Mouse (Mus musculus) kidney, postnatal 36 days (tissue): Measurements from ENCODE around the gene Adamtsl5.

Source experiments
- DNase-seq, 2 experiments: peaks; one replicate each; pipeline ENCODE4 v3.0.0; 2021 to 2022; ENCODE audit warnings: mixed read lengths in 2 of 2

The Adamtsl5 gene

DNA sequence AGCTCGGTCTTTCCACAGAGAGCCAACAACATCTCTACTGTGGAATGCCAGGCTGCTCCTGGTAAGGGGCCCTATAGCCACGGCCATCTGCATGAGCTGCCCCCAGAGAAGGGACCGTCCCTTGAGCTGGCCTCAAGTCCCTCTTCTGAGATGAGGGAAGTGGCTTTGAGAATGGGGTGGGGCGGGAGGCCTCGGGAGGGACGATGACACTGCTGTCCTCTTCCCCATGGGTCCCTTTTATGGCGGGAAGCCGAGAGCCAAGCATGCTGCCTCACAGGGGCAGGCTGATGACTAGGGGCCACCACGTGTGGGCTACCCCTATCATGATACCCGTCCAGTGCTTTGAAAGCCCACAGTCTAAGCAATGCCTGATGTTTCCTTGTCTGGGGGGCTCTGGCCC is 31.2 kb downstream of the Adamtsl5 start:
- no peak for DNase-seq

DNA sequence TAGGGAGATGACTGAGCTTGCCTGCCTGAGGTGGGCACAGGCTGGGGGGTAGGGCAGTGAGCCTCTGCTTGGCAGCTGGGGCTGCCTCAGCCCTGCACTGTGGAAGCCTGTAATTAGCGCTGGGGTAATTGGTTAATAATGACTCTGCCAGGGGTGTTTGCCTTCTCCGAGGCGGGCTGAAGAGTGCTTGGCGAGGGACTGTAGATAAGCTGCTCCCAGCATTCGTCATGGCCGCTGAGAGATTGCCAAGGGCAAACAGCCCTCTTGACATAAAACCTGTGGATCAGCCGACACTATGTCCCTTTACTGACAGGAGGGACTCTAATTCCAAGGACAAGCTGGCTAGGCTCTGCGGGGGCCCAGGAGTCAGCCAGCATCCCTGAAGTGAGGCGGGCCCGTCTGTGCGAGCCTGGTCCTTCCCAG is 31.8 kb downstream of the Adamtsl5 start:
- DNase-seq, result no peak

DNA sequence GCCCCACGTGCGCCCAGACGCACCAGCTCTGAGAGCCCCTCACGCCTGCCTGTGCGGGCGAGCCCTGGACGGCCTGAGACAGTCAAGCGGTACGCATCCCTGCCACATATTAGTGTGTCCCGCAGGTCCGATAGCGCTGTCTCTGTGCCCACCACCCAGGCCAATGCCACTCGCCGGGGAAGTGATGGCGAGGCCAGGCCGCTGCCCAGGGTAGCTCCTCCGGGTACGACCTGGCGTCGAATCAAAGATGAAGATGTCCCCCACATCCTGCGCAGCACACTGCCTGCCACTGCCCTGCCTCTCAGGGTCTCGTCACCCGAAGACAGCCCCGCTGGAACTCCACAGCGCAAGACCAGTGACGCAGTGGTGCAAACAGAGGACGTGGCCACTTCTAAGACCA is 32.9 kb downstream of the Adamtsl5 start:
- no peak for DNase-seq

DNA sequence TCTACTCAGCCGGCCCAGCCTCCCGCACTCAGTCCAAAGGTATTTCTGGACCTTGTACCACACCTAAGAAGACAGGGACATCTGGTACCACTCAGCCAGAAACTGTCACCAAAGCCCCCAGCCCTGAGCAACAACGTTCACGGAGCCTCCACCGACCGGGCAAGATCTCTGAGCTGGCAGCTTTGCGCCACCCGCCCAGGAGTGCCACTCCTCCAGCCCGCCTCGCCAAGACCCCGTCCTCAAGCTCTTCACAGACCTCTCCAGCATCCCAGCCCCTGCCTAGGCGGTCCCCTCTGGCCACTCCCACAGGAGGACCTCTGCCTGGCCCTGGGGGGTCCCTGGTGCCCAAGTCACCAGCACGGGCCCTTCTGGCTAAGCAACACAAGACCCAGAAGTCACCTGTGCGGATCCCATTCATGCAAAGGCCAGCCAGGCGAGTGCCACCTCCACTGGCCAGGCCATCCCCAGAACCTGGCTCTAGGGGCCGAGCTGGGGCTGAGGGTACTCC is 33.7 kb downstream of the Adamtsl5 start:
- no peak for DNase-seq

DNA sequence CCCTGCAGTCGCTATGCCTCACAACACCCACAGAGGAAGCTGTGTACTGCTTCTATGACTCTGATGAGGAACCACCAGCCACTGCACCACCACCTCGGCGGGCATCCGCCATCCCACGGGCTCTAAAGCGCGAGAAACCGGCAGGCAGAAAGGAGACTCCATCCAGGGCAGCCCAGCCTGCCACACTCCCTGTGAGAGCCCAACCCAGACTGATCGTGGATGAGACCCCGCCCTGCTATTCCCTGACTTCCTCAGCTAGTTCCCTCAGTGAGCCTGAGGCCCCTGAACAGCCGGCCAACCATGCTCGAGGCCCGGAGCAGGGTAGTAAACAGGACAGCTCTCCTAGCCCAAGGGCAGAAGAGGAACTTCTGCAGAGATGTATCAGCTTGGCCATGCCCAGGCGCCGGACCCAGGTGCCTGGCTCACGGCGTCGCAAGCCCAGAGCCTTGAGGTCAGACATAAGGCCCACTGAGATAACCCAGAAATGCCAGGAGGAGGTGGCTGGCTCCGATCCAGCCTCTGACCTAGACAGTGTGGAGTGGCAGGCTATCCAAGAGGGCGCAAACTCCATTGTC is 34.5 kb downstream of the Adamtsl5 start:
- DNase-seq, result no peak

DNA sequence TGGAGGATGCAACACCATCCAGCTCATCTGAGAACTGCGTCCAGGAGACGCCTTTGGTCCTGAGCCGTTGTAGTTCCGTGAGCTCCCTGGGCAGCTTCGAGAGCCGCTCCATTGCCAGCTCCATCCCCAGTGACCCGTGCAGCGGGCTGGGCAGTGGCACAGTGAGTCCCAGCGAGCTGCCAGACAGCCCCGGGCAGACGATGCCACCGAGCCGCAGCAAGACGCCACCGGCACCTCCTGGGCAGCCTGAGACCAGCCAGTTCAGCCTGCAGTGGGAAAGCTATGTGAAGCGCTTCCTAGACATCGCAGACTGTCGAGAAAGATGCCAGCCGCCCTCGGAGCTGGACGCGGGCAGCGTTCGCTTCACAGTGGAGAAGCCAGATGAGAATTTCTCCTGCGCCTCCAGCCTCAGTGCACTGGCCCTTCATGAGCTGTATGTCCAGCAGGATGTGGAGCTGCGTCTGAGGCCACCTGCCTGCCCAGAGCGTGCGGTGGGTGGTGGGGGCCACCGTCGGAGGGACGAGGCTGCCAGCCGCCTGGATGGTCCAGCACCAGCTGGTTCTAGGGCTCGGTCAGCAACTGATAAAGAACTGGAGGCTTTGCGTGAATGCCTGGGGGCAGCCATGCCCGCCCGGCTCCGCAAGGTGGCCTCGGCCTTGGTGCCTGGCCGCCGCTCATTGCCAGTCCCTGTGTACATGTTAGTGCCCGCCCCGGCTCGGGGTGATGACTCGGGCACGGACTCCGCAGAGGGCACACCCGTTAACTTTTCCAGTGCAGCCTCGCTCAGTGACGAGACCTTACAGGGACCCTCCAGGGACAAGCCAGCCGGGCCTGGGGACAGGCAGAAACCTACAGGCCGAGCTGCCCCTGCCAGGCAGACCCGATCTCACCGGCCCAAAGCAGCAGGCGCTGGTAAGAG is 35.4 kb downstream of the Adamtsl5 start:
- peak in 1 of 2 experiments; percentile 49 for DNase-seq

DNA sequence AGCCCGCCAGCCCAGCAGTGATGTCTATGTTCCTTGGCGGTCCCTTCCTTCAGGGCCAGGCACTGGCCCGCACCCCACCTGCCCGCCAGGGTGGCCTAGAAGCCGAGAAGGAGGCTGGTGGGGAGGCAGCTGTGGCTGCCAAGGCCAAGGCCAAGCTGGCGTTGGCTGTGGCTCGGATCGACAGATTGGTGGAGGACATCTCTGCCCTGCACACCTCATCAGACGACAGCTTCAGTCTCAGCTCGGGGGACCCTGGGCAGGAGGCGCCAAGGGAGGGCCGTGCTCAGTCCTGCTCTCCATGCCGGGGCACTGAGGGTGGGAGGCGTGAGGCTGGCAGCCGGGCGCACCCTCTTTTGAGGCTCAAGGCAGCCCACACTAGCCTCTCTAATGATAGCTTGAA is 36.7 kb downstream of the Adamtsl5 start:
- DNase-seq, result no peak

DNA sequence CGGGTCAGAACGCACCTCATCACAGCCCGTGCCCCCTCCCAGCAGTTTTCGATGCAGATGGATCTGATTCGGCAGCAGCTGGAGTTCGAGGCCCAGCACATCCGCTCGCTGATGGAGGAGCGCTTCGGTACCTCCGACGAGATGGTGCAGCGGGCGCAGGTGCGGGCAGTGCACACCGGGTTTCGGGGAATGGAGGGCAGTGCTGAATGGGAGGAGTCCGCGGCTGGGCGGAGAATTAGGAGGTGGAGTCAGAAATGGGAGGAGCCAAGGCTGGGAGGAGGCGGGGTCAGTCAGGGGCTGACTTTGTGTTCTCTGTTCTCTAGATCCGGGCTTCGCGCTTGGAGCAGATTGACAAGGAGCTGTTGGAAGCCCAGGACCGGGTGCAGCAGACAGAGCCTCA is 43.4 kb downstream of the Adamtsl5 start:
- DNase-seq, result peak in 1 of 2 experiments; percentile 71

DNA sequence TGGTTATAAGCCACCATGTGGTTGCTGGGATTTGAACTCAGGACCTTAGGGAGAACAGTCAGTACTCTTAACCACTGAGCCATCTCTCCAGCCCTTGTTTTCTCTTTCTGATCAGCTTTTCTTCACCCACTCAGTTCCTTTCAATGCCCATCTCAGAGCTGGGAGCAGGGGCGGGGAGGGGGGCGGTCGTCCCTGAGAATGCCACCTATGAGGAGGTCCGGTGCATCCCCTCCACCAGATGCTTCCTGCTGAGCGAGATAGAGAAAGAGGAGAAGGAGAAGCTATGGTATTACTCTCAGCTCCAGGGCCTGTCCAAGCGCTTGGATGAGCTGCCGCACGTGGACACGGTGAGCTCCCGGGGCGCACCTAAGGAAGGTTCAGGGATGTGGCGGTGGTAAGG is 43.8 kb downstream of the Adamtsl5 start:
- DNase-seq, result no peak

DNA sequence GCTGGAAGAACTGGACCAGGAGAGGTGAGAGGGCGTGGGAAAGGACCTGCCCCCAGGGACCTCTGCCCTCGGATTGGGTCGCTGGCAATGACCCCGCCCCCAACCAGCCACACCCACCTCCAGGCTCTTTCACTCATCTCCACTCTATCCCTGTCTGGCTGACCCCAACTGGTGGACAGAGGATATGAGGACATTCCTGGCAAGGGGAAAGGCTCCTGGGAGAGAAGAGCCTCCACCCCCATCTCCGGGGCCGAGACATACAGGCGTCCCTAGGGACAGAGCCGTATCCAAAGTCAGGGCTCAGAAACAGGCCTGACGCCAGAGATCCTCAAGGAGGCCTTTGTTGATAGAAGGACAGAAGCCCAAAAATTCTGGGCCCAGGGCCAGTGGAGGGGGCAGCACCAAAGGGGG is 45.7 kb downstream of the Adamtsl5 start:
- peak; percentile 68 to 81 for DNase-seq

DNA sequence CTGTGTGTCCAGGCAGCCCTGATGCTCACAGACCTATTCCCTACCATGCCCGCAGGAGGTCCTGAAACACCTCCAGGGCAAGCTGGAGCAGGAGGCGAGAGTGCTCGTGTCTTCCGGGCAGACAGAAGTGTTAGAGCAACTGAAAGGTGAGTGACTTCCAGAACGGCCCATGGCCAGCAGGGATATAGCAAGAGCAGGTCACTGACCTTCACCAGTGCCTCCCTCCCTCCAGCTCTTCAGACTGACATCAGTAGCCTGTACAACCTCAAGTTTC is 46.2 kb downstream of the Adamtsl5 start:
- no peak for DNase-seq

DNA sequence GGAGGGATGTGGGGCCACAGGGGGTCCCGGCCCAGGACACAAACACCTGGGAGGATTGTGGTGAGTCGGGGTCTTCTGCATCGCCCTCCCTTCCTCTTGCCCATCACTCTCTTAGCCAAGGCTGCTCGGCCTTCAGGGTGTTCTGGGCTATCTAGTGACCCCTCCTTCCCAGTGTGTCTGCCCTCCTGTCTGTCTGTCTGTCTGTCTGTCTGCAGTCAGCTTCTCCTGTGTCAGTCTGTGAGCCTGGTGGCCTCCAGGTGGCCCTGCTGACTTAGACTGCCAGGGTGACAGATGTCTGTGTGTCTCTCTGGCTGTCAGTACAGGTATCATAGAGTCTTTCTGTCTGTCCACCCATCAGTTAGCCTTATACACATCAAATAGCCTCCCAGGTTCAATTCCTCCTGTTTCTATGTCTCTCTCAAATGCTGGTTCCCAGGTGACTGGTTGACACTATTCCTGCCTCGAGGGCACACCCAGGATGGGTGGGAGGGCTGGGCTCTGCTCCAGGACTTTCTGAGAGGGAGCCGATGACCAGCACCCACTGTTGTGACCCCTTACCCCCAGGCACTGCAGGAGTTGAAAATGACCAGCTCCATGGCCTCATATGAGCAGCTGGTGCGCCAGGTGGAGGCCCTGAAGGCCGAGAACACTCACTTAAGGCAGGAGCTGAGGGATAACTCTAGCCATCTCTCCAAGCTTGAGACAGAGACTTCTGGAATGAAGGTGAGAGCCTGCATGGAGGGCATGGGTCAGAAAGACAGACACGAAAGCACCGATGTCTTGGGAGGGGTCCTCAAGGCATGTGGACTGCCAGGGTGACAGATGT is 46.7 kb downstream of the Adamtsl5 start:
- no peak for DNase-seq

DNA sequence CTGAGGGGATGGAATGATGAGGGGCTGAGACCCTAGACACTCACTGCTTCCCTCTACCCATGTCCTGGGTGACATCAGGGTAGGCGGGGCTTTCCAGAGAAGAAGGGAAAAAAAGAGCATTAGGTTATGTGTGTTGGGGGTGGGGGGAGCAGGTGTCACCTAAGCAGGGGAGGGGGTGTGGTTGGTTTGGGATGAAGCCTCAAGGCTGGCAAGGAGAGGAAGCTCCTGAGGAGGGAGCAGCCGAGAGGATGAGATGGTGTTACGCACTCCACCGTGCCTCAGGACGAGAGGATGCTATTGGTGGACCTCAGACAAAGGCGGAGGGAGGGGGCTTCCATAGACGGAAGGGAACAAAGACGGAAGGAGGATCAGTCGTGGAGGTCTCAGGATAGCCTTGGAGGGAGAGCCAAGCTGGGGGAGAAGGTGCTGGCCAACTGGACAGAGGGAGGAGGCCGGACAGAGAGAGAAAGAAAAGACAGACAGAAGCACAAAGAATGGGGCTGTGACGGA is 47.5 kb downstream of the Adamtsl5 start:
- DNase-seq, result no peak

DNA sequence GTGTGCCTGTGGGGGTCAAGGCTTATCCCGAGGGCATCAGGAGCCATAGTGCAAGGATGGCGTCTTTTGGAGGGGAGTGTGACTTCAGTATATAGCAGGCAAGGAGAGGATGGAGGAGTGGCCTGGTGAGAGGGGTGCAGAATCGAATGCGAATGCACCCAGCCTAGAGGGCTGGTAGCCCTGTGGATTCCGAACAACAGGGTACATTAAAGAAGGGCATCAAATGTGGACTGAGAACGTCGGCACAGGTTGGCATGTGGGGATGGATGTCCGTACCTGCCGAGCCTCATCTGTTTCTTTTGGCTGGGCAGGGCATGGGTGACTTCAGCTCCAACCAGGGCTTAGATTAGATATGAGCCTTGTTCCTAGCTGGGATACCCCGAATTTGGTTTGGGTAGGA is 48.4 kb downstream of the Adamtsl5 start:
- no peak for DNase-seq

DNA sequence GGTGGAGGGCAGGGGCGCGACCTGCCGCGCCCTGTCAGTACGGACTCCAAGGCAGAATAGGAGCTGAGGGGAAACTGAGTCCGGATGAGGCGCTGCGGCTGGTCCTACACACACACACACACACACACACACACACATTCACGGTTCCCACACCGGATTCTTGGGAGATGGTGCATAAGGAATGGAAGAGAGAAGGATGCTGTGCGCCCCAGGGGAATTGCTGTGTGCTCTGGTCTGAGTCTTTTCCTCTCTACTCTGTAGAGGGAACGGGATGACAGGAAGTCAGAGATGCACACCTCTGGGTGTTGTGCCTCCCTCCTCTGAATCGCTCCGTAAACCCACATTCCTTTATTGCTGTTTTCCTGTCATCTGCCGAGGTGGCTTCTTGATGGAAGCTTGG is 48.9 kb downstream of the Adamtsl5 start:
- DNase-seq, result no peak

DNA sequence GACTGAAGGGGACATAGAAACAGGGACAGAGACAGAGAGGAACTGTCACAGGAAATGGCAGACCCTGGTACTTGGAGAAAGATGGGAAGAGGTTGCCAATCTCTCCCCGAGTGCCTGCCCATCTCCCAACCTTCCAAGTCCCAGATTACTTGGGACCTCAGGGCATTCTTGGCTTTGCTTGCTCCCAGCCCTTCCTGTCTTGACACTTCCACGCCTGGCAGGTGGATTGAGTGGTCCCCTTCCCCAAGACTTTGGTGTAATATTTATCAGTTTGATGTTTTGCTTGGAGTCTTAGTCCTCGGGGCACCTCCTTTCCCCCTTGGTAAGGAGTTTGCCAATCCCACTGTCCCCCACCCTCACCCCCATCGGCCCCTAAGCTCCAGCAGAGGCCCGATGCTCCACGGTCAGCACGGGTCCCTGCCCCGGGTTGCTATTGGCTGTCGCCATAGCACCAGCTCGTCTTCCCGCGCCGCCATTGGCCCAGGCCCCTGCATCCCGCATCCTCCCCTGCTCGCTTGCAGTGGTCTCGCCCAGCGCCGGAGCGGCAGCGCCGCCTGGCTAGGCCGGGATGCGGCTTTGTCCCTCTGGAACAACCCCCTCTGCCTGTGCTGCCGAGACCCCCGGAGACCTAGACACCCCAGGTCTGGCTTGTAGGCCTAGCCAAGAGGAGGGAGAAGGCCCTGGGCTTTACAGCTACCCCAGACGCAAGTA is 49.5 kb downstream of the Adamtsl5 start:
- DNase-seq, result no peak

DNA sequence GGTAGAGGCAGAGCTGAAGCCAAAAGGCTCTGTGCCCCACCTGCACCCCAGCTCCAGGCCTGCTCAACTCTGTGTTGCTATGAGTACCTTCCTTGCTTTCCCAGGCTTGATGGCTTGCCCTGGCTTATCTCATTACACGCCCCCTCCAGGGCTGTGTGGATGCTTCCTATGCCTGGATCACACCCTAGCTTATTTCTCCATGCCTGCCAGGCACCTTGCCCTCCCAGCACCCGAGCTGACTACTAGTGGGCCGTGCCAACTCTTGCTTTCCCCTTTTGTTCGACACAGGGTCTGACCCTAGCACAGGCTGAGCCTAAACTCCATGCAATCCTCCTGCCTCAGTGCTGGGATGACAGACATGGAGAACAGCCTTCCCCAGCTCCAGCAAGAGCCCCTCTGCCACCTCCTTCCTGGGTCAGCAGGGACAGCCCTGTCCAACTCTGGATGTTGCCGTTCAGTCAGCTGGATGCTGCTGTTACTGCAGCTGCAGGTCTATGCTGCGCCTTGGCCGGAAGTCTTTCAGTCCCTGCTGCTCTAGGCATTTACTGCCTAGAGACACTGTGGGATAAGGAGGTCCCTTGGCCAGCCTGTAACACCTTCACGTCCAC is 50.6 kb downstream of the Adamtsl5 start:
- no peak for DNase-seq

DNA sequence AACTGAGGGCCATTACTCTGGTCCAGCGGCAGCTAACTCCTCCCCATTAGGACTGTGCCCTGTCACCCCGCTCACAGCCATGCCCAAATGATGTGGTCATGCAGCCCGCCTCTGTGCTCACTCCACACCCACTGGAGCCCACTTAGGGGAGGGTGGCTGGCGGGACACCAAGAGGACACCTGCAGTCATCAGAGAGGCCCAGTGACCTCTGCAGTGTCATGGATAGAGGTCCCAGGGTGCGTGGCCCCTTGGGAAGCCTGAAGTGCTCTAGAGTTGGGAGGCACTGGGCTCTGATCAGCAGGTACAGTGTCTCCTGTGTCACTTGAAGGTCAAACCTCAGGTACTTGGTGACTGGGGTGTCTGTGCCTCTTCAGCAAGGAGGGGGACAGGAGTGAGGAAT is 51.4 kb downstream of the Adamtsl5 start:
- DNase-seq, result no peak

DNA sequence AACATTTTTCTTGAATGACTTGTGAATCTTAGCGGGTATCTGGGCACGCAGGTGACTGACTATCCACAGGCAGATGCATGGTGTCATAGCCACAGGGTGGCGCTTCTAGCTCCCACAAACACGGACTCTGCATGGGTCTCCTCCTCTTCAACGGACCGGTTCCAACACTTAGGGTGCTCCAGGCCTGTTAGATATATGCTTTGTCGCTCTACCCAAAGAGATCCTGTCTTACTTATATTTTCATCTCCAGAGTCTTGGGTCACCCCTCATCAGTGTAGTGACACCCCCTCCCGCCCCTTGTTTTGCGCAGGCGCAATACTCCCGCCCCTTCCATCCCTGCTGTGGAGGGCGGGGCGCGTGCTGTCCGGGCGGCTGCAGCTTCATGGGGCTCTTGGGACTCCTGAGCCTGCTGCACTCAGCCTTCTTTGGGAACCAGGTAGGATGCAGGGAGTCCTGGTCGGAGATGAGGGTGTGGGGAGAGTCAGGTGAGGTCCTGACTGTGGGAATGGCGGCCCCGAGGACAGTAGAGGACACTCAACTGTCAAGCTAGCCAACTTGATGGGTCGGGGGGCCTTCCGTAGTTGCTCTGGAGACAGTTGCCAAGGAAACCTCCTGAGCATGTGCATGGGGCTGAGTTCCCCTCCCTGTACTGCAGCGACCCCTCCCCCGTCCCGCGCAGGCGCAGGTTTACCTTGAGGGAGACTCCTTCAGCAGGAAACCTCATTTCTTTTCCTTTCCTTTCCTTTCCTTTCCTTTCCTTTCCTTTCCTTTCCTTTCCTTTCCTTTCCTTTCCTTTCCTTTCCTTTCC is 52.4 kb downstream of the Adamtsl5 start, which contains the start of gene Apc2:
TSS of gene Apc2 (plus strand) at position 360 of the 808 bp plus-strand sequence.
- DNase-seq, result peak; percentile 72 to 84

DNA sequence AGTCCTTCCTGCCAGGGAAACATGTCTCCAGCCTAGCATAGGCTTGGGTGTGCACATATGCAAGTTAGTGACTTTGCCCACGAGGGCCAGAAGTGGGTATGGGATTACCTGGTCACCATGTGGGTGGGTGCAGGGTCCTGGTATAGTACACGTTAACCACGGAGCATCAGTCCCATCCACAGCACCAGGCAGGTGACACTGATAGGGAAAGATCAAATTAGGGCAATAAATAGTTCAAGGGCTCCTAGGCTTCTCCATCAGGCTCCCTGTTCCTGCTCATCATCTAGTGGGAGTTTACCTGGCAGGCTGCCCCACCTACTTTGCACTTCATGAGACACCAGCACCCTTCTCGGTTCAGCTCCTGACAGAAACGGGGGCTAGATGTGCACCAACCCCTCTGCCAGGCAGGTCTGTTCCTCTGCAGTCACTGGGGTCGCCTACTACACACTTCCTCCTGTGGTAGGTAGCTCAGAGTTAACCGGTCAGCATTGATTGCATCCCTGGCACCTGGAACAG is 53.4 kb downstream of the Adamtsl5 start:
- no peak for DNase-seq

DNA sequence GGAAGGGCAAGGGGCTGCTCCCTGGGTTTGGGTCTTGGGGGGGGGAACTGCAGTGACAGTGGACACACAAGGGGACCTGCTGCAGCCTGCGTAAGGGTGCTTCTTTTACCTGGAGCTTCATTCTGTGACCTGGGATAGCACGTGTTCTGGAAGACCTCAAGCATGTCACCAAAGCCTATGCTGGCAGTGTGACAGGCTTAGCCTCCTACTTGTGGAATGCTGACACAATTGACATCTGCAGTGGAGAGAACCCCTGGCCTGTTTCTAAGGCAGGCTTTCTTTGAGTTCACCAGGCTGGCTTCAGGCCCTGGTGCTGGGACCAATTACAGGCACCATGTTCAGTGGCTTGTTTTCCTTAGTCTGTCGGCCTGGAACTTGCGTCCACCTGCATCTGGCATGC is 53.9 kb downstream of the Adamtsl5 start:
- DNase-seq, result no peak
